ENCODE assay signal across 8 mouse cellular contexts in genomic region chr6:29023206-29023967, GRCm38 (mm10). TPM values are rescaled to one million over a fixed set of nuclear protein-coding genes. Genes with fewer than 3 reads are reported as not detected.
DNase-seq lines count a peak whose midpoint lies in the region; ATAC-seq and TF ChIP-seq lines count a peak whose summit lies in the region.

No protein-coding gene starts in this region.

- intact Hi-C loops in heart, postnatal 14 days (cut with DNase I), result loop anchor here (5.0 kb wide), 2 partner anchors 119 to 186 kb away; no protein-coding TSS in a partner anchor

- H3K4me1 ChIP-seq in ES-E14 (ENCODE audit: control insufficient read depth in 2 of 2, insufficient read depth in 2 of 2, low read length in 2 of 2, poor library complexity in 1 of 2), result peaks cover 26 to 42% of the 10 kb centered on the region in 2 experiments
- H3K4me1 ChIP-seq in lung, embryonic 16.5 days (replicated peaks; ENCODE audit: control insufficient read depth, insufficient read depth, low read length), result no peaks in the 10 kb centered on the region

- in situ Hi-C loops in ES-E14 (cut with MboI; ENCODE audit: low sequenced_read_pairs in 2 of 2, unreplicated experiment in 2 of 2), result loop anchor here (5.0 to 10.0 kb wide), 2 partner anchors 71 to 79 kb away; no protein-coding TSS in a partner anchor

- peak overlapping the region; percentile 6 to 14; a peak in 2 of 4 replicates for H3K4me3 ChIP-seq in ES-E14 (ENCODE audit: insufficient read depth in 1 of 2, low read depth in 1 of 2, low read length in 2 of 2, poor library complexity in 1 of 2, severe bottlenecking in 1 of 2)
- no peak overlapping the region for H3K4me3 ChIP-seq in lung, embryonic 16.5 days (ENCODE audit: low read length)

- DNase-seq in ES-E14 (ENCODE audit: low read depth, low spot score), result peak; percentile 72
- peak; percentile 85 for DNase-seq in adrenal gland, postnatal 14 days
- DNase-seq in embryo, embryonic 9.5 days (ENCODE audit: extremely low spot score), result peak; percentile 71
- peak; percentile 44 to 65 for DNase-seq in heart, postnatal 14 days
- peak; percentile 61 for DNase-seq in layer of hippocampus, adult 11-12 months (ENCODE audit: low spot score)
- peak; percentile 52 for DNase-seq in ovary, postnatal 36 days (ENCODE audit: low spot score)

- WGBS in lung, embryonic 16.5 days, result 29% methylated on average over 18 of the region's 18 CpGs

- ATAC-seq in lung, embryonic 16.5 days (ENCODE audit: low read depth), result peak; percentile 29
- no peak for ATAC-seq in monocyte, adult 5-6 weeks (replicated peaks; ENCODE audit: insufficient number of reproducible peaks, low FRiP score, low TSS enrichment, poor library complexity, severe bottlenecking)

- H3K27me3 ChIP-seq in lung, embryonic 16.5 days (ENCODE audit: control insufficient read depth, insufficient read depth, low read depth, low read length), result peaks cover 3% of the 10 kb centered on the region; the same call in 1 of the 2 replicates

- H3K36me3 ChIP-seq in ES-E14 (ENCODE audit: control insufficient read depth, insufficient read depth, low read length, poor library complexity, severe bottlenecking), result no peaks in the 10 kb centered on the region
- no peaks in the 10 kb centered on the region for H3K36me3 ChIP-seq in lung, embryonic 16.5 days (ENCODE audit: control insufficient read depth, insufficient read depth, low read length)

- H3K9ac ChIP-seq in ES-E14 (ENCODE audit: insufficient read depth, low read depth, low read length, poor library complexity, severe bottlenecking), result peak overlapping the region; percentile 41; the same call in 1 of the 2 replicates
- H3K9ac ChIP-seq in lung, embryonic 16.5 days (ENCODE audit: low read length), result no peak overlapping the region

- H3K27ac ChIP-seq in ES-E14 (ENCODE audit: insufficient read depth, low read depth, low read length, poor library complexity, severe bottlenecking), result no peak overlapping the region
- H3K27ac ChIP-seq in lung, embryonic 16.5 days (ENCODE audit: low read length), result no peak overlapping the region

- H3K9me3 ChIP-seq in ES-E14 (ENCODE audit: control insufficient read depth, insufficient read depth, low read depth, low read length), result no peaks in the 10 kb centered on the region
- no peaks in the 10 kb centered on the region for H3K9me3 ChIP-seq in lung, embryonic 16.5 days (ENCODE audit: control insufficient read depth, low read length)

- no peak overlapping the region for H3K4me2 ChIP-seq in lung, embryonic 16.5 days (ENCODE audit: low read depth, low read length)

TF ChIP-seq in ES-E14, 5 proteins besides CTCF, POLR2A, EP300 and RAD21:
- TF ChIP-seq HCFC1 (IDR thresholded peaks at IDR 0.05; ENCODE audit: borderline replicate concordance, insufficient read depth, low read length) (no peak), ZC3H11A (IDR thresholded peaks at IDR 0.05; ENCODE audit: borderline replicate concordance, low read depth, low read length) (0 out of 2 replicates have a peak, but pooled peaks have one; percentile 60), CHD2 (IDR thresholded peaks at IDR 0.05; ENCODE audit: low read depth, low read length) (no peak)

RNA-seq across cellular contexts. Expression of gene Lep, which starts 36.6 kb away (rescaled TPM):
- not detected in 2 replicates for total RNA-seq in ES-E14 (2012; rRNA removed)
- 5.9 and 17.0 TPM in 2 replicates for total RNA-seq in adrenal gland, postnatal 14 days (2021)
- under 1 TPM; 0.69 to 1.00 TPM for total RNA-seq in heart, postnatal 14 days (2021)
- polyA plus RNA-seq in lung, embryonic 16.5 days (2015; fragmentation: Nextera tagmentation; extraction: Ambion mirVana), result not detected in 2 replicates
- total RNA-seq in monocyte, adult 5-6 weeks (2017), result not detected in 3 replicates
